Mouse (Mus musculus): Measurements from ENCODE around the gene Runx3.

GRCm38 (mm10) chr4:135169096-135169495 lies 48.6 kb downstream of the Runx3 start:
- TF ChIP-seq CTCF (conservative IDR thresholded peaks at IDR 0.05; ENCODE audit: insufficient read depth, insufficient read length, low read depth, low read length) (no peak), POLR2A (IDR thresholded peaks at IDR 0.05; ENCODE audit: low read depth, low read length) (no peak)

All from kidney, adult 2 months (tissue).